Mouse (Mus musculus): ENCODE measurements around the gene E130114P18Rik. TPM values are rescaled to one million over a fixed set of nuclear protein-coding genes. Genes with fewer than 3 reads are reported as not detected.

The E130114P18Rik gene
- polyA plus RNA-seq, 1 experiment from 2014 or later, result 5.4 TPM

GRCm38 (mm10) chr4:97689456-97690383 lies 88.2 kb downstream of the E130114P18Rik start:
- ATAC-seq (ENCODE audit: insufficient number of reproducible peaks, insufficient read depth, low FRiP score, low TSS enrichment, low read depth), result peak; percentile 58; the same call in 1 of the 2 replicates
- Histone ChIP-seq H3K4me1 (replicated peaks) (peaks cover 35% of the 10 kb centered on the region), H3K9me3 (no peaks in the 10 kb centered on the region), H3K36me3 (no peaks in the 10 kb centered on the region), H3K4me3 (replicated peaks) (no peak overlapping the region), H3K27ac (peak overlapping the region; percentile 20; the same call in 1 of the 2 replicates), H3K27me3 (peaks cover 30% of the 10 kb centered on the region), H3K9ac (replicated peaks) (no peak overlapping the region), H3K4me2 (no peak overlapping the region)
- WGBS, result 32% methylated on average over 8 of the region's 8 CpGs

- 57% methylated on average over 5 of the region's 5 CpGs for WGBS
- Histone ChIP-seq H3K9ac (replicated peaks) (no peak overlapping the region), H3K4me3 (replicated peaks) (no peak overlapping the region), H3K4me1 (replicated peaks) (peaks cover 19% of the 10 kb centered on the region), H3K27me3 (peaks cover 29% of the 10 kb centered on the region), H3K27ac (no peak overlapping the region), H3K36me3 (no peaks in the 10 kb centered on the region), H3K9me3 (no peaks in the 10 kb centered on the region), H3K4me2 (no peak overlapping the region)
- ATAC-seq (ENCODE audit: insufficient number of reproducible peaks, insufficient read depth, low FRiP score, low TSS enrichment, low read depth), result no peak
These were observed 91.9 kb downstream of the E130114P18Rik start for GRCm38 (mm10) chr4:97686020-97686419.

- H3K27me3 ChIP-seq, result no peaks in the 10 kb centered on the region; the same call in 1 of the 2 replicates
- no peak overlapping the region for H3K27ac ChIP-seq
- no peak overlapping the region for H3K9ac ChIP-seq (replicated peaks)
- ATAC-seq (ENCODE audit: insufficient number of reproducible peaks, insufficient read depth, low FRiP score, low TSS enrichment, low read depth), result no peak
- WGBS, result 48% methylated on average over 2 of the region's 2 CpGs
- peaks cover 8% of the 10 kb centered on the region for H3K4me1 ChIP-seq (replicated peaks)
- no peaks in the 10 kb centered on the region for H3K9me3 ChIP-seq
- H3K36me3 ChIP-seq, result no peaks in the 10 kb centered on the region
- no peak overlapping the region for H3K4me3 ChIP-seq (replicated peaks)
- H3K4me2 ChIP-seq, result no peak overlapping the region
These were observed 101.3 kb downstream of the E130114P18Rik start for GRCm38 (mm10) chr4:97676579-97676937.

GRCm38 (mm10) chr4:97675741-97676578 lies 101.9 kb downstream of the E130114P18Rik start:
- no peaks in the 10 kb centered on the region for H3K36me3 ChIP-seq
- no peaks in the 10 kb centered on the region; the same call in 1 of the 2 replicates for H3K27me3 ChIP-seq
- peaks cover 11% of the 10 kb centered on the region for H3K4me1 ChIP-seq (replicated peaks)
- H3K27ac ChIP-seq, result no peak overlapping the region
- H3K4me3 ChIP-seq (replicated peaks), result no peak overlapping the region
- ATAC-seq (ENCODE audit: insufficient number of reproducible peaks, insufficient read depth, low FRiP score, low TSS enrichment, low read depth), result no peak
- WGBS, result 40% methylated on average over 16 of the region's 16 CpGs
- no peaks in the 10 kb centered on the region for H3K9me3 ChIP-seq
- H3K9ac ChIP-seq (replicated peaks), result no peak overlapping the region
- 0 out of 2 replicates have a peak overlapping the region, but pooled peaks have one; percentile 25 for H3K4me2 ChIP-seq

- ATAC-seq (ENCODE audit: insufficient number of reproducible peaks, insufficient read depth, low FRiP score, low TSS enrichment, low read depth), result no peak
- H3K36me3 ChIP-seq, result no peaks in the 10 kb centered on the region
- no peak overlapping the region for H3K4me2 ChIP-seq
- no peak overlapping the region for H3K4me3 ChIP-seq (replicated peaks)
- H3K4me1 ChIP-seq (replicated peaks), result peaks cover 20% of the 10 kb centered on the region
- H3K9me3 ChIP-seq, result no peaks in the 10 kb centered on the region
- H3K27me3 ChIP-seq, result no peaks in the 10 kb centered on the region; the same call in 1 of the 2 replicates
- peak overlapping the region; percentile 18; the same call in 1 of the 2 replicates for H3K27ac ChIP-seq
- 63% methylated on average over 6 of the region's 6 CpGs for WGBS
- H3K9ac ChIP-seq (replicated peaks), result no peak overlapping the region
These were observed 103.9 kb downstream of the E130114P18Rik start for GRCm38 (mm10) chr4:97673854-97674510.

GRCm38 (mm10) chr4:97672501-97672900 lies 105.4 kb downstream of the E130114P18Rik start:
- WGBS, result 61% methylated on average over 5 of the region's 5 CpGs
- no peak for ATAC-seq (ENCODE audit: insufficient number of reproducible peaks, insufficient read depth, low FRiP score, low TSS enrichment, low read depth)
- no peak overlapping the region for H3K9ac ChIP-seq (replicated peaks)
- no peaks in the 10 kb centered on the region for H3K36me3 ChIP-seq
- no peak overlapping the region for H3K4me3 ChIP-seq (replicated peaks)
- peaks cover 21% of the 10 kb centered on the region for H3K4me1 ChIP-seq (replicated peaks)
- no peaks in the 10 kb centered on the region; the same call in 1 of the 2 replicates for H3K27me3 ChIP-seq
- H3K9me3 ChIP-seq, result no peaks in the 10 kb centered on the region
- no peak overlapping the region for H3K27ac ChIP-seq
- H3K4me2 ChIP-seq, result no peak overlapping the region

GRCm38 (mm10) chr4:97671911-97672310 lies 106.0 kb downstream of the E130114P18Rik start:
- ATAC-seq (ENCODE audit: insufficient number of reproducible peaks, insufficient read depth, low FRiP score, low TSS enrichment, low read depth), result no peak
- H3K9ac ChIP-seq (replicated peaks), result no peak overlapping the region
- no peaks in the 10 kb centered on the region for H3K9me3 ChIP-seq
- no peaks in the 10 kb centered on the region for H3K36me3 ChIP-seq
- H3K4me3 ChIP-seq (replicated peaks), result no peak overlapping the region
- no peak overlapping the region for H3K4me2 ChIP-seq
- no peaks in the 10 kb centered on the region; the same call in 1 of the 2 replicates for H3K27me3 ChIP-seq
- H3K27ac ChIP-seq, result no peak overlapping the region
- 78% methylated on average over 4 of the region's 4 CpGs for WGBS
- peaks cover 21% of the 10 kb centered on the region for H3K4me1 ChIP-seq (replicated peaks)

- no peak for ATAC-seq (ENCODE audit: insufficient number of reproducible peaks, insufficient read depth, low FRiP score, low TSS enrichment, low read depth)
- Histone ChIP-seq H3K27ac (no peak overlapping the region), H3K36me3 (no peaks in the 10 kb centered on the region)
These were observed 107.5 kb downstream of the E130114P18Rik start for GRCm38 (mm10) chr4:97670418-97670817.

GRCm38 (mm10) chr4:97669808-97670207 lies 108.1 kb downstream of the E130114P18Rik start:
- Histone ChIP-seq H3K4me2 (no peak overlapping the region), H3K9ac (replicated peaks) (no peak overlapping the region), H3K4me1 (replicated peaks) (peaks cover 21% of the 10 kb centered on the region), H3K9me3 (no peaks in the 10 kb centered on the region), H3K27me3 (no peaks in the 10 kb centered on the region; the same call in 1 of the 2 replicates), H3K36me3 (no peaks in the 10 kb centered on the region), H3K4me3 (replicated peaks) (no peak overlapping the region), H3K27ac (no peak overlapping the region)
- no peak for ATAC-seq (ENCODE audit: insufficient number of reproducible peaks, insufficient read depth, low FRiP score, low TSS enrichment, low read depth)
- WGBS, result 89% methylated on average over 3 of the region's 3 CpGs

More at GRCm38 (mm10) chr4:97670418-97670817, 107.5 kb downstream of the E130114P18Rik start:
- Histone ChIP-seq H3K4me1 (replicated peaks) (peaks cover 16% of the 10 kb centered on the region), H3K4me2 (no peak overlapping the region), H3K9ac (replicated peaks) (no peak overlapping the region), H3K4me3 (replicated peaks) (no peak overlapping the region), H3K9me3 (no peaks in the 10 kb centered on the region), H3K27me3 (no peaks in the 10 kb centered on the region; the same call in 1 of the 2 replicates)

GRCm38 (mm10) chr4:97665428-97665755 lies 112.5 kb downstream of the E130114P18Rik start:
- no peaks in the 10 kb centered on the region for H3K9me3 ChIP-seq
- WGBS, result 47% methylated on average over 7 of the region's 7 CpGs
- no peaks in the 10 kb centered on the region for H3K27me3 ChIP-seq
- no peak overlapping the region for H3K27ac ChIP-seq
- H3K9ac ChIP-seq (replicated peaks), result no peak overlapping the region
- ATAC-seq (ENCODE audit: insufficient number of reproducible peaks, insufficient read depth, low FRiP score, low TSS enrichment, low read depth), result no peak
- H3K4me1 ChIP-seq (replicated peaks), result peaks cover 9% of the 10 kb centered on the region; the same call in 1 of the 2 replicates
- H3K4me3 ChIP-seq (replicated peaks), result no peak overlapping the region
- H3K4me2 ChIP-seq, result no peak overlapping the region
- no peaks in the 10 kb centered on the region for H3K36me3 ChIP-seq

Measured in limb, embryonic 12.5 days (tissue).